Mouse (Mus musculus): Measurements from ENCODE around the gene Gm13287. TPM values are rescaled to one million over a fixed set of nuclear protein-coding genes. Genes with fewer than 3 reads are reported as not detected.
"Not testable (repeated sequence)": the region's sequence is repeated elsewhere in the genome, so short reads cannot be mapped to it uniquely, and the experiment has no call there.

Gene Gm13287
- total and polyA plus RNA-seq, 3 experiments = not detected

DNA sequence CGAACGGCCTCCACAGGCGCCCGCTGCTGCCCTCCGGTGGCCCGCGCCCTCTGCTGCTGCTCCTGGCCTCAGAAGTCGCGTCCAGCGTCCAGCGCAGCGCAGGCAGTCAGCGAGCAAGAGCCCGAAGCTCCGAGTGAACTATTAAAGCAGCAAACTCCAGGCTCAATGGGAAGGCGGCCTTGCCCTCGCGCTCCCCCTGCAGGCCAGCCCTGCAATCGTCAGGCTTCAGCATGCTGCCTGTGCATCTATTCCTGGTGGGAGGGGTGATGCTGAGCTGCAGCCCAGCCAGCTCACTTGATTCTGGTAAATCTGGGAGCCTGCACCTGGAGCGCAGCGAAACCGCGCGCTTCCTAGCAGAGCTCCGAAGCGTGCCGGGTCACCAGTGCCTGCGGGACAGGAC lies 14.7 kb upstream of the Gm13287 start, which contains the start of gene Gm13277:
Gene Gm13277, plus strand, starts transcription at position 231 of the 400 bp plus-strand sequence.
- H3K4me2 ChIP-seq (ENCODE audit: insufficient read depth, low read depth, poor library complexity, severe bottlenecking); H3K4me3 ChIP-seq (replicated peaks in 1 of 3; ENCODE audit: low read depth in 2 of 3, low read length in 2 of 3, poor library complexity in 1 of 3); in situ Hi-C loops (cut with MboI; ENCODE audit: low pct_ligation_motif_present, low pct_unique_long_range_greater_than_20kb, low sequenced_read_pairs); H3K79me2 ChIP-seq (replicated peaks; ENCODE audit: control insufficient read depth, extremely low read depth, insufficient read depth, poor library complexity, severe bottlenecking); H3K36me3 ChIP-seq (replicated peaks in 1 of 2; ENCODE audit: control insufficient read depth in 1 of 2, insufficient read depth in 1 of 2, low read length in 1 of 2); H3K27me3 ChIP-seq (replicated peaks); H3K9me3 ChIP-seq (replicated peaks; ENCODE audit: low read length); H3K27ac ChIP-seq (ENCODE audit: insufficient read depth, low read depth); DNase-seq (ENCODE audit: extremely low read depth); H3K9ac ChIP-seq (ENCODE audit: insufficient read depth, low read depth); dilution Hi-C loops (cut with MboI; ENCODE audit: extremely low pct_ligation_motif_present, extremely low pct_unique_long_range_greater_than_20kb, low sequenced_read_pairs); H3K4me1 ChIP-seq (ENCODE audit: control insufficient read depth in 1 of 2, insufficient read depth in 2 of 2): not testable (repeated sequence)
- peak in 1 of 2 experiments; percentile 28; a peak in 2 of 4 replicates for TF ChIP-seq CTCF (conservative IDR thresholded peaks at IDR 0.05 in 1 of 2, IDR thresholded peaks at IDR 0.05 in 1 of 2; ENCODE audit: low read depth in 2 of 2, low read length in 2 of 2)

DNA sequence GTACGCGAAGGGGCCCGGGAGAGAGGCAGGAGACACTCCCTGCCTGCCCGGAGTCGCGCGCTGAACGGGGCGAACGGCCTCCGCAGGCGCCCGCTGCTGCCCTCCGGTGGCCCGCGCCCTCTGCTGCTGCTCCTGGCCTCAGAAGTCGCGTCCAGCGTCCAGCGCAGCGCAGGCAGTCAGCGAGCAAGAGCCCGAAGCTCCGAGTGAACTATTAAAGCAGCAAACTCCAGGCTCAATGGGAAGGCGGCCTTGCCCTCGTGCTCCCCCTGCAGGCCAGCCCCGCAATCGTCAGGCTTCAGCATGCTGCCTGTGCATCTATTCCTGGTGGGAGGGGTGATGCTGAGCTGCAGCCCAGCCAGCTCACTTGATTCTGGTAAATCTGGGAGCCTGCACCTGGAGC lies 11.8 kb upstream of the Gm13287 start, which contains the start of gene Gm13278:
Gene Gm13278, plus strand, starts transcription at position 301 of the 400 bp plus-strand sequence.
- H3K27me3 ChIP-seq (replicated peaks); H3K79me2 ChIP-seq (replicated peaks; ENCODE audit: control insufficient read depth, extremely low read depth, insufficient read depth, poor library complexity, severe bottlenecking); H3K36me3 ChIP-seq (replicated peaks in 1 of 2; ENCODE audit: control insufficient read depth in 1 of 2, insufficient read depth in 1 of 2, low read length in 1 of 2); H3K9ac ChIP-seq (ENCODE audit: insufficient read depth, low read depth); H3K4me1 ChIP-seq (ENCODE audit: control insufficient read depth in 1 of 2, insufficient read depth in 2 of 2); H3K4me3 ChIP-seq (replicated peaks in 1 of 3; ENCODE audit: low read depth in 2 of 3, low read length in 2 of 3, poor library complexity in 1 of 3); H3K4me2 ChIP-seq (ENCODE audit: insufficient read depth, low read depth, poor library complexity, severe bottlenecking); DNase-seq (ENCODE audit: extremely low read depth); in situ Hi-C loops (cut with MboI; ENCODE audit: low pct_ligation_motif_present, low pct_unique_long_range_greater_than_20kb, low sequenced_read_pairs); dilution Hi-C loops (cut with MboI; ENCODE audit: extremely low pct_ligation_motif_present, extremely low pct_unique_long_range_greater_than_20kb, low sequenced_read_pairs); H3K27ac ChIP-seq (ENCODE audit: insufficient read depth, low read depth); H3K9me3 ChIP-seq (replicated peaks; ENCODE audit: low read length): not testable (repeated sequence)

GRCm38 (mm10) chr4:88793936-88794675 lies 8.9 kb upstream of the Gm13287 start, which contains the start of gene Gm13275:
Gene Gm13275 (plus strand): TSS chr4:88794487.
- in situ Hi-C loops (cut with MboI; ENCODE audit: low pct_ligation_motif_present, low pct_unique_long_range_greater_than_20kb, low sequenced_read_pairs); dilution Hi-C loops (cut with MboI; ENCODE audit: extremely low pct_ligation_motif_present, extremely low pct_unique_long_range_greater_than_20kb, low sequenced_read_pairs); H3K36me3 ChIP-seq (replicated peaks in 1 of 2; ENCODE audit: control insufficient read depth in 1 of 2, insufficient read depth in 1 of 2, low read length in 1 of 2); H3K27ac ChIP-seq (ENCODE audit: insufficient read depth, low read depth); H3K4me2 ChIP-seq (ENCODE audit: insufficient read depth, low read depth, poor library complexity, severe bottlenecking); DNase-seq (ENCODE audit: extremely low read depth); H3K79me2 ChIP-seq (replicated peaks; ENCODE audit: control insufficient read depth, extremely low read depth, insufficient read depth, poor library complexity, severe bottlenecking); H3K4me3 ChIP-seq (replicated peaks in 1 of 3; ENCODE audit: low read depth in 2 of 3, low read length in 2 of 3, poor library complexity in 1 of 3); H3K9me3 ChIP-seq (replicated peaks; ENCODE audit: low read length); H3K27me3 ChIP-seq (replicated peaks); H3K9ac ChIP-seq (ENCODE audit: insufficient read depth, low read depth); H3K4me1 ChIP-seq (ENCODE audit: control insufficient read depth in 1 of 2, insufficient read depth in 2 of 2): not testable (repeated sequence)

- DNase-seq (ENCODE audit: extremely low read depth); dilution Hi-C loops (cut with MboI; ENCODE audit: extremely low pct_ligation_motif_present, extremely low pct_unique_long_range_greater_than_20kb, low sequenced_read_pairs): not testable (repeated sequence)
Observed at GRCm38 (mm10) chr4:88797097-88797496, 6.0 kb upstream of the Gm13287 start, which contains the start of gene Gm13279. Gene Gm13279 (plus strand): TSS chr4:88797397.

GRCm38 (mm10) chr4:88799365-88799764 lies 3.7 kb upstream of the Gm13287 start, which contains the start of gene Gm13285:
Gene Gm13285 (plus strand): TSS chr4:88799665.
- H3K27ac ChIP-seq (ENCODE audit: insufficient read depth, low read depth); H3K79me2 ChIP-seq (replicated peaks; ENCODE audit: control insufficient read depth, extremely low read depth, insufficient read depth, poor library complexity, severe bottlenecking); H3K36me3 ChIP-seq (replicated peaks in 1 of 2; ENCODE audit: control insufficient read depth in 1 of 2, insufficient read depth in 1 of 2, low read length in 1 of 2); DNase-seq (ENCODE audit: extremely low read depth); H3K9ac ChIP-seq (ENCODE audit: insufficient read depth, low read depth); in situ Hi-C loops (cut with MboI; ENCODE audit: low pct_ligation_motif_present, low pct_unique_long_range_greater_than_20kb, low sequenced_read_pairs); H3K4me3 ChIP-seq (replicated peaks in 1 of 3; ENCODE audit: low read depth in 2 of 3, low read length in 2 of 3, poor library complexity in 1 of 3); H3K9me3 ChIP-seq (replicated peaks; ENCODE audit: low read length); H3K27me3 ChIP-seq (replicated peaks); H3K4me2 ChIP-seq (ENCODE audit: insufficient read depth, low read depth, poor library complexity, severe bottlenecking); dilution Hi-C loops (cut with MboI; ENCODE audit: extremely low pct_ligation_motif_present, extremely low pct_unique_long_range_greater_than_20kb, low sequenced_read_pairs); H3K4me1 ChIP-seq (ENCODE audit: control insufficient read depth in 1 of 2, insufficient read depth in 2 of 2): not testable (repeated sequence)

More at GRCm38 (mm10) chr4:88797097-88797496, 6.0 kb upstream of the Gm13287 start, which contains the start of gene Gm13279:
- H3K4me3 ChIP-seq (replicated peaks in 1 of 3; ENCODE audit: low read depth in 2 of 3, low read length in 2 of 3, poor library complexity in 1 of 3); in situ Hi-C loops (cut with MboI; ENCODE audit: low pct_ligation_motif_present, low pct_unique_long_range_greater_than_20kb, low sequenced_read_pairs); H3K27me3 ChIP-seq (replicated peaks); H3K9me3 ChIP-seq (replicated peaks; ENCODE audit: low read length); H3K4me2 ChIP-seq (ENCODE audit: insufficient read depth, low read depth, poor library complexity, severe bottlenecking); H3K4me1 ChIP-seq (ENCODE audit: control insufficient read depth in 1 of 2, insufficient read depth in 2 of 2); H3K79me2 ChIP-seq (replicated peaks; ENCODE audit: control insufficient read depth, extremely low read depth, insufficient read depth, poor library complexity, severe bottlenecking); H3K36me3 ChIP-seq (replicated peaks in 1 of 2; ENCODE audit: control insufficient read depth in 1 of 2, insufficient read depth in 1 of 2, low read length in 1 of 2); H3K27ac ChIP-seq (ENCODE audit: insufficient read depth, low read depth); H3K9ac ChIP-seq (ENCODE audit: insufficient read depth, low read depth): not testable (repeated sequence)

DNA sequence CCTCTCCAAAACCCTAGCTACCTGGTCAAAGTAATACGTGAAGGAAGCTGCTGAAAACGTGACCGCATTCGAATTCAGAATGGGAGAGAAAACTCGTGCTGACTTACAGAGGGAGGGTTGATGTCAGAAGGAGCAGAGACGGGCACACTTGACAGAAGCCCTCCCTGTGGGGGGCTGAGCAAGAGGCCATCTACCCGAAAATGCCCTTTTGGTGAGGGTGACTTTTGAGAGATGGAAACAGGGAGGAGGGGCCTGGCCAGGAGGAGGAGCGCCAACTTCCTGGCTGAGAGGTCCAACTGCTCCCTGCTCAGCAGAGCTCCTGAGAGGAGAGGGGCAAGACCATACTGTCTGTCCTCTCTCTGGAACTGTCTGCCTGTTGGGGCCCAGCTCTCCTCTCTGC lies 2.2 kb downstream of the Gm13287 start, which contains the start of gene Gm13288:
Gene Gm13288, plus strand, starts transcription at position 301 of the 400 bp plus-strand sequence.
- H3K4me1 ChIP-seq (ENCODE audit: control insufficient read depth in 1 of 2, insufficient read depth in 2 of 2); dilution Hi-C loops (cut with MboI; ENCODE audit: extremely low pct_ligation_motif_present, extremely low pct_unique_long_range_greater_than_20kb, low sequenced_read_pairs); H3K9ac ChIP-seq (ENCODE audit: insufficient read depth, low read depth); H3K79me2 ChIP-seq (replicated peaks; ENCODE audit: control insufficient read depth, extremely low read depth, insufficient read depth, poor library complexity, severe bottlenecking); in situ Hi-C loops (cut with MboI; ENCODE audit: low pct_ligation_motif_present, low pct_unique_long_range_greater_than_20kb, low sequenced_read_pairs); H3K27ac ChIP-seq (ENCODE audit: insufficient read depth, low read depth); H3K4me2 ChIP-seq (ENCODE audit: insufficient read depth, low read depth, poor library complexity, severe bottlenecking); H3K36me3 ChIP-seq (replicated peaks in 1 of 2; ENCODE audit: control insufficient read depth in 1 of 2, insufficient read depth in 1 of 2, low read length in 1 of 2); DNase-seq (ENCODE audit: extremely low read depth); H3K9me3 ChIP-seq (replicated peaks; ENCODE audit: low read length): not testable (repeated sequence)
- Histone ChIP-seq H3K4me3 (replicated peaks in 1 of 3; ENCODE audit: low read depth in 2 of 3, low read length in 2 of 3, poor library complexity in 1 of 3) (peak within 1 kb of the TSS in 1 of 3 experiments; percentile 25), H3K27me3 (replicated peaks) (peaks cover 30% of the 10 kb centered on the region)
